Mouse (Mus musculus): ENCODE data around the gene Myo1h.

GRCm38 (mm10) chr5:114381013-114381351, 92.0 kb downstream of the Myo1h start:
- TF ChIP-seq POLR2A (IDR thresholded peaks at IDR 0.05; ENCODE audit: borderline replicate concordance, insufficient read depth, low read length) (no peak), CTCF (IDR thresholded peaks at IDR 0.05; ENCODE audit: borderline replicate concordance, insufficient read depth, low read depth, low read length) (no peak)

Measured in cerebellum, adult 2 months (tissue).